10 mouse cellular contexts compared by ENCODE assay signal in the genomic region with DNA sequence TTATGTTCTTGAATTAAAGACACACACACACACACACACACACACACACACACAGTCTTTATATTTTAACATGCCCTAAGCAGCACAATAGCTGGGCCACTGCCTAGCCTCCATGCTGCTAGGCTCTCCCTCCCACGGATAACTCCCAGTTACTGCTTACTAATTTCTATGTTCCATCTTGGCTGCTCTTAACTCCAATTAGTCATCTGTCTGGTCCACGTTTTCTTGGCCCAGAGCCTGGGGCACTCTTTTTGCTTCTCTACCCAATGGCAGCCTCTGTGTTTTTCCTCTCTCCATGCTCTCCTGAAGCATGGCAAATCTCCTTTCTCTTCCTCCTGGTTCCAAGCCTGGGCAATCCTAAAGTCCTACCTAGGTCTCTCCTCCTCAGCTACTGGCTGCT. TPM values are rescaled to one million over a fixed set of nuclear protein-coding genes. Genes with fewer than 3 reads are reported as not detected.
DNase-seq lines count a peak whose midpoint lies in the region; ATAC-seq lines count a peak whose summit lies in the region.
"Had no signal": no experiment of that assay in that cellular context is flagged by ENCODE, and none has a peak within 500 bp of the region (broad histone marks: within the 10 kb centered on the region; RNA-seq: fewer than 3 reads in every experiment).

No protein-coding gene starts in this region.

- H3K36me3 ChIP-seq in forebrain, embryonic 14.5 days (ENCODE audit: control insufficient read depth, insufficient read depth, low read length), result no peaks in the 10 kb centered on the region
- no peaks in the 10 kb centered on the region for H3K36me3 ChIP-seq in forebrain, embryonic 13.5 days (ENCODE audit: poor library complexity, severe bottlenecking)
- no peaks in the 10 kb centered on the region for H3K36me3 ChIP-seq in kidney, embryonic 14.5 days (ENCODE audit: control insufficient read depth, insufficient read depth, low read length)

- H3K27me3 ChIP-seq in forebrain, embryonic 14.5 days (replicated peaks; ENCODE audit: control insufficient read depth, insufficient read depth, low read length), result no peaks in the 10 kb centered on the region
- no peaks in the 10 kb centered on the region for H3K27me3 ChIP-seq in forebrain, embryonic 13.5 days
- H3K27me3 ChIP-seq in kidney, embryonic 14.5 days (ENCODE audit: control insufficient read depth, insufficient read depth, low read length), result no peaks in the 10 kb centered on the region

- ATAC-seq in forebrain, embryonic 14.5 days, result peak; percentile 26; the same call in 1 of the 2 replicates
- ATAC-seq in forebrain, embryonic 13.5 days, result no peak
- ATAC-seq in erythroid progenitor cell, adult 5-6 weeks (replicated peaks; ENCODE audit: low FRiP score, poor library complexity, severe bottlenecking), result no peak
- no peak for ATAC-seq in kidney, embryonic 14.5 days (ENCODE audit: low FRiP score, low TSS enrichment)

- peaks cover 2% of the 10 kb centered on the region; the same call in 1 of the 2 replicates for H3K4me1 ChIP-seq in forebrain, embryonic 14.5 days (ENCODE audit: control insufficient read depth, insufficient read depth, low read length)
- peaks cover 7% of the 10 kb centered on the region; the same call in 1 of the 2 replicates for H3K4me1 ChIP-seq in forebrain, embryonic 13.5 days
- H3K4me1 ChIP-seq in kidney, embryonic 14.5 days (ENCODE audit: control insufficient read depth, insufficient read depth, low read length), result no peaks in the 10 kb centered on the region

- H3K4me3 ChIP-seq in forebrain, embryonic 14.5 days (ENCODE audit: low read depth, low read length), result no peak overlapping the region
- H3K4me3 ChIP-seq in forebrain, embryonic 13.5 days, result no peak overlapping the region
- no peak overlapping the region for H3K4me3 ChIP-seq in kidney, embryonic 14.5 days (ENCODE audit: low read length)

- no peak overlapping the region for H3K4me2 ChIP-seq in forebrain, embryonic 14.5 days (ENCODE audit: low read length)
- no peak overlapping the region for H3K4me2 ChIP-seq in forebrain, embryonic 13.5 days
- no peak overlapping the region for H3K4me2 ChIP-seq in kidney, embryonic 14.5 days (replicated peaks; ENCODE audit: low read depth, low read length)

- H3K9ac ChIP-seq in forebrain, embryonic 14.5 days (ENCODE audit: low read length), result no peak overlapping the region
- H3K9ac ChIP-seq in forebrain, embryonic 13.5 days, result no peak overlapping the region
- no peak overlapping the region for H3K9ac ChIP-seq in kidney, embryonic 14.5 days (ENCODE audit: low read depth, low read length)

- no peak overlapping the region for H3K27ac ChIP-seq in forebrain, embryonic 14.5 days (ENCODE audit: low read depth, low read length)
- H3K27ac ChIP-seq in forebrain, embryonic 13.5 days, result no peak overlapping the region
- H3K27ac ChIP-seq in kidney, embryonic 14.5 days (ENCODE audit: low read depth, low read length), result no peak overlapping the region

- no peaks in the 10 kb centered on the region for H3K9me3 ChIP-seq in forebrain, embryonic 14.5 days (replicated peaks; ENCODE audit: control insufficient read depth, low read length)
- H3K9me3 ChIP-seq in forebrain, embryonic 13.5 days (replicated peaks), result no peaks in the 10 kb centered on the region
- no peaks in the 10 kb centered on the region for H3K9me3 ChIP-seq in kidney, embryonic 14.5 days (ENCODE audit: control insufficient read depth, low read length)

- DNase-seq in forebrain, embryonic 14.5 days (ENCODE audit: low spot score), result peak; percentile 67
- DNase-seq in urinary bladder, postnatal 14 days (ENCODE audit: low spot score), result peak; percentile 36
- no peak for DNase-seq in urinary bladder, postnatal 25 days (ENCODE audit: low spot score)
- DNase-seq in layer of hippocampus, postnatal 10 days (ENCODE audit: low spot score in 2 of 2), result peak; percentile 55 to 70
- no peak for DNase-seq in gastrocnemius, postnatal 14 days
- DNase-seq: B cell, adult 2 months; thymus, adult 2 months had no signal

- 31% methylated on average over 2 of the region's 2 CpGs for WGBS in forebrain, embryonic 14.5 days
- 36% methylated on average over 2 of the region's 2 CpGs for WGBS in forebrain, embryonic 13.5 days
- WGBS in kidney, embryonic 14.5 days, result 61% methylated on average over 2 of the region's 2 CpGs

- intact Hi-C loops in gastrocnemius, postnatal 14 days (cut with DNase I; ENCODE audit: low total_unique reads), result no loop called here

RNA-seq across cellular contexts. Expression of gene Vcl, which starts 14.8 kb away (rescaled TPM):
- polyA plus RNA-seq in forebrain, embryonic 14.5 days (2014; fragmentation: Nextera tagmentation; extraction: Ambion mirVana), result 8.4 and 9.3 TPM in 2 replicates
- 8.8 and 8.9 TPM in 2 replicates for polyA plus RNA-seq in forebrain, embryonic 13.5 days (2015; fragmentation: Nextera tagmentation; extraction: Ambion mirVana)
- 10 to 100 TPM; 34.4 to 40.2 TPM for total RNA-seq in layer of hippocampus, postnatal 10 days (2021)
- 37.5 and 45.3 TPM in 2 replicates for total RNA-seq in erythroid progenitor cell, adult 5-6 weeks (2015; ENCODE audit: low replicate concordance)
- total RNA-seq in erythroid progenitor cell, adult 5-6 weeks (2017; ENCODE audit: low replicate concordance), result 32.4 and 38.9 TPM in 2 replicates
- total RNA-seq in gastrocnemius, postnatal 14 days (2021), result 100 to 1,000 TPM in 1 of 2 experiments, 10 to 100 TPM in 1; 95.8 to 119 TPM
- polyA plus RNA-seq in kidney, embryonic 14.5 days (2014; fragmentation: Nextera tagmentation; extraction: Ambion mirVana), result 19.1 and 42.4 TPM in 2 replicates

Comparison
In these comparisons a context has a peak if more than half of its experiments do, and no peak if none do; other contexts are left out.
1. DNase-seq: peak in forebrain, embryonic 14.5 days (single experiment), urinary bladder, postnatal 14 days (single experiment) and layer of hippocampus, postnatal 10 days (2 of 2); none in urinary bladder, postnatal 25 days (single experiment) and gastrocnemius, postnatal 14 days (single experiment).